Mouse (Mus musculus) intestine, embryonic 14.5 days (tissue): ENCODE results near the gene Fam162b. TPM values are rescaled to one million over a fixed set of nuclear protein-coding genes. Genes with fewer than 3 reads are reported as not detected.
A peak's percentile ranks its signal among the peaks of the same experiment; 100 is the strongest.

Experiments used
- ATAC-seq: fragments of 200-750 bp; cut with Nextera tagmentation; replicated peaks from 2 replicates; pipeline ENCODE4 v1.8.0; 2017; ENCODE audit warnings: low read depth, moderate number of reproducible peaks, moderate TSS enrichment, moderate library complexity; ENCODE audit not compliant: low FRiP score, low TSS enrichment
- DNase-seq: peaks from one replicate; pipeline ENCODE4 v3.0.0-alpha.2; 2018; ENCODE audit warnings: low spot score
- H3K27ac ChIP-seq: fragments of 300-500 bp; sonication (generic); 2 replicates; pipeline ENCODE4 v1.5.1; 2014; ENCODE audit warnings: low read depth, mild to moderate bottlenecking, control low read depth
- H3K27me3 ChIP-seq: fragments of 300-500 bp; sonication (generic); replicated peaks from 2 replicates; pipeline ENCODE4 v1.6.1; 2014; ENCODE audit warnings: low read length, control low read depth; ENCODE audit not compliant: control insufficient read depth, insufficient read depth
- H3K36me3 ChIP-seq: fragments of 300-500 bp; sonication (generic); 2 replicates; pipeline ENCODE4 v1.6.1; 2014; ENCODE audit warnings: low read length, control low read depth; ENCODE audit not compliant: control insufficient read depth, insufficient read depth
- H3K4me1 ChIP-seq: fragments of 300-500 bp; sonication (generic); replicated peaks from 2 replicates; pipeline ENCODE4 v1.6.1; 2014; ENCODE audit warnings: low read length, control low read depth, mixed read lengths; ENCODE audit not compliant: control insufficient read depth, insufficient read depth
- H3K4me2 ChIP-seq: fragments of 300-500 bp; sonication (generic); 2 replicates; pipeline ENCODE4 v1.6.1; 2014; ENCODE audit warnings: low read length
- H3K4me3 ChIP-seq: fragments of 300-500 bp; sonication (generic); 2 replicates; pipeline ENCODE4 v1.5.1; 2014; ENCODE audit warnings: low read depth, low read length, control low read depth, mixed read lengths
- H3K9ac ChIP-seq: fragments of 300-500 bp; sonication (generic); 2 replicates; pipeline ENCODE4 v1.6.1; 2014; ENCODE audit warnings: mild to moderate bottlenecking, low read length
- H3K9me3 ChIP-seq: fragments of 300-500 bp; sonication (generic); 2 replicates; pipeline ENCODE4 v1.6.1; 2016; ENCODE audit warnings: low read length, control low read depth; ENCODE audit not compliant: control insufficient read depth
- WGBS: fragments of 180-500 bp; shearing (Covaris S2); extraction: QIAGEN DNeasy Blood & Tissue Kit; methylation state at CpG from one replicate; pipeline ENCODE4 v1.1.7; 2014; 5-methylcytosine and 5-hydroxymethylcytosine counted together
- polyA plus RNA-seq: library from polyadenylated mRNA; unstranded; fragments of >200 nt; fragmentation: Nextera tagmentation; extraction: Ambion mirVana; gene quantifications from 2 replicates; pipeline ENCODE4 v1.2.1, GENCODE M21; 2014

Gene Fam162b
- 23.5 and 28.8 TPM in 2 replicates for polyA plus RNA-seq

GRCm38 (mm10) chr10:51590139-51590574 lies at the start of gene Fam162b:
TSS of gene Fam162b (minus strand) at chr10:51590517.
- Histone ChIP-seq H3K9me3 (no peaks in the 10 kb centered on the region), H3K27me3 (no peaks in the 10 kb centered on the region), H3K4me1 (peaks cover 3% of the 10 kb centered on the region; the same call in 1 of the 2 replicates), H3K4me3 (peak within 1 kb of the TSS; percentile 30), H3K36me3 (no peaks in the 10 kb centered on the region), H3K9ac (0 out of 2 replicates have a peak within 1 kb of the TSS, but pooled peaks have one; percentile 25), H3K4me2 (peak within 1 kb of the TSS; percentile 77), H3K27ac (no peak within 1 kb of the TSS)
- 4% methylated on average over 19 of the region's 19 CpGs for WGBS
- ATAC-seq (peak; percentile 58), DNase-seq (peak; percentile 57)

GRCm38 (mm10) chr10:51631411-51632136 lies 41.3 kb upstream of the Fam162b start, which contains the start of gene Gprc6a:
TSS of gene Gprc6a (minus strand) at chr10:51631461.
- ATAC-seq (no peak), DNase-seq (no peak)
- WGBS, result 36% methylated on average over 8 of the region's 8 CpGs

GRCm38 (mm10) chr10:51621193-51621592 lies 30.9 kb upstream of the Fam162b start:
- H3K9ac ChIP-seq, result no peak overlapping the region
- 92% methylated on average over 3 of the region's 3 CpGs for WGBS

More at GRCm38 (mm10) chr10:51631411-51632136, 41.3 kb upstream of the Fam162b start, which contains the start of gene Gprc6a:
- no peaks in the 10 kb centered on the region for H3K27me3 ChIP-seq
- no peak within 1 kb of the TSS for H3K27ac ChIP-seq
- H3K36me3 ChIP-seq, result no peaks in the 10 kb centered on the region
- no peak within 1 kb of the TSS for H3K4me3 ChIP-seq
- H3K4me2 ChIP-seq, result no peak within 1 kb of the TSS
- H3K4me1 ChIP-seq, result no peaks in the 10 kb centered on the region
- no peak within 1 kb of the TSS for H3K9ac ChIP-seq
- no peaks in the 10 kb centered on the region for H3K9me3 ChIP-seq

GRCm38 (mm10) chr10:51620126-51620525 lies 29.8 kb upstream of the Fam162b start:
- no peaks in the 10 kb centered on the region for H3K4me1 ChIP-seq
- H3K9me3 ChIP-seq, result no peaks in the 10 kb centered on the region
- H3K4me3 ChIP-seq, result no peak overlapping the region
- H3K4me2 ChIP-seq, result no peak overlapping the region
- no peaks in the 10 kb centered on the region for H3K36me3 ChIP-seq
- H3K27ac ChIP-seq, result no peak overlapping the region
- H3K27me3 ChIP-seq, result no peaks in the 10 kb centered on the region
- no peak for DNase-seq
- H3K9ac ChIP-seq, result no peak overlapping the region
- 74% methylated on average over 7 of the region's 7 CpGs for WGBS
- no peak for ATAC-seq

More at GRCm38 (mm10) chr10:51621193-51621592, 30.9 kb upstream of the Fam162b start:
- DNase-seq (no peak), ATAC-seq (no peak)
- Histone ChIP-seq H3K4me1 (no peaks in the 10 kb centered on the region), H3K36me3 (no peaks in the 10 kb centered on the region), H3K4me2 (no peak overlapping the region), H3K9me3 (no peaks in the 10 kb centered on the region), H3K27ac (no peak overlapping the region), H3K4me3 (no peak overlapping the region), H3K27me3 (no peaks in the 10 kb centered on the region)

GRCm38 (mm10) chr10:51618538-51618937 lies 28.2 kb upstream of the Fam162b start:
- Histone ChIP-seq H3K9ac (no peak overlapping the region), H3K4me1 (no peaks in the 10 kb centered on the region), H3K27ac (no peak overlapping the region), H3K4me3 (no peak overlapping the region), H3K4me2 (no peak overlapping the region), H3K27me3 (no peaks in the 10 kb centered on the region), H3K36me3 (no peaks in the 10 kb centered on the region), H3K9me3 (no peaks in the 10 kb centered on the region)
- 87% methylated on average over 2 of the region's 2 CpGs for WGBS
- ATAC-seq (no peak), DNase-seq (no peak)

GRCm38 (mm10) chr10:51614826-51615590 lies 24.7 kb upstream of the Fam162b start:
- H3K27me3 ChIP-seq, result no peaks in the 10 kb centered on the region
- H3K4me1 ChIP-seq, result no peaks in the 10 kb centered on the region
- H3K4me3 ChIP-seq, result no peak overlapping the region
- H3K9me3 ChIP-seq, result no peaks in the 10 kb centered on the region
- H3K27ac ChIP-seq, result no peak overlapping the region
- WGBS, result 73% methylated on average over 11 of the region's 11 CpGs
- no peak overlapping the region for H3K9ac ChIP-seq
- DNase-seq (no peak), ATAC-seq (no peak)
- no peak overlapping the region for H3K4me2 ChIP-seq
- no peaks in the 10 kb centered on the region for H3K36me3 ChIP-seq

GRCm38 (mm10) chr10:51613421-51613820 lies 23.1 kb upstream of the Fam162b start:
- WGBS, result 40% methylated on average over 3 of the region's 3 CpGs
- no peak for DNase-seq
- Histone ChIP-seq H3K9ac (no peak overlapping the region), H3K4me1 (no peaks in the 10 kb centered on the region), H3K36me3 (no peaks in the 10 kb centered on the region), H3K9me3 (no peaks in the 10 kb centered on the region), H3K4me3 (no peak overlapping the region), H3K27me3 (no peaks in the 10 kb centered on the region), H3K4me2 (no peak overlapping the region), H3K27ac (no peak overlapping the region)
- ATAC-seq, result no peak

- no peak overlapping the region for H3K4me2 ChIP-seq
- ATAC-seq (no peak), DNase-seq (no peak)
- no peaks in the 10 kb centered on the region for H3K4me1 ChIP-seq
- no peak overlapping the region for H3K4me3 ChIP-seq
- no peaks in the 10 kb centered on the region for H3K27me3 ChIP-seq
- H3K36me3 ChIP-seq, result no peaks in the 10 kb centered on the region
- no peaks in the 10 kb centered on the region for H3K9me3 ChIP-seq
- 48% methylated on average over 9 of the region's 9 CpGs for WGBS
- H3K27ac ChIP-seq, result no peak overlapping the region
- H3K9ac ChIP-seq, result no peak overlapping the region
These were observed 21.8 kb upstream of the Fam162b start for GRCm38 (mm10) chr10:51611969-51612682.
